Mouse (Mus musculus) forebrain, embryonic 16.5 days (tissue): ENCODE measurements at regions not wholly inside any gene's neighbourhood (a gene's known extent, or its start where the extent isn't known, plus 50 kb on each side); places are given as distances from the start of the nearest gene placed in this dataset.

Experiments used
- ATAC-seq: fragments of 200-750 bp; cut with Nextera tagmentation; 2 replicates; pipeline ENCODE4 v1.8.0; 2017; ENCODE audit warnings: mild to moderate bottlenecking, moderate library complexity
- H3K27ac ChIP-seq: fragments of 300-500 bp; sonication (generic); 2 replicates; pipeline ENCODE4 v1.5.1; 2014; ENCODE audit warnings: low read length, control low read depth
- H3K27me3 ChIP-seq: fragments of 300-500 bp; sonication (generic); replicated peaks from 2 replicates; pipeline ENCODE4 v1.6.1; 2014; ENCODE audit warnings: low read length; ENCODE audit not compliant: control insufficient read depth, insufficient read depth
- H3K36me3 ChIP-seq: fragments of 300-500 bp; sonication (generic); 2 replicates; pipeline ENCODE4 v1.6.1; 2014; ENCODE audit not compliant: control insufficient read depth, insufficient read depth
- H3K4me1 ChIP-seq: fragments of 300-500 bp; sonication (generic); replicated peaks from 2 replicates; pipeline ENCODE4 v1.6.1; 2014; ENCODE audit warnings: low read length; ENCODE audit not compliant: control insufficient read depth, insufficient read depth
- H3K4me2 ChIP-seq: fragments of 300-500 bp; sonication (generic); 2 replicates; pipeline ENCODE4 v1.6.1; 2014; ENCODE audit warnings: mild to moderate bottlenecking, low read length, control low read depth
- H3K4me3 ChIP-seq: fragments of 300-500 bp; sonication (generic); replicated peaks from 2 replicates; pipeline ENCODE4 v1.5.1; 2014; ENCODE audit warnings: mild to moderate bottlenecking, low read length, control low read depth
- H3K9ac ChIP-seq: fragments of 300-500 bp; sonication (generic); replicated peaks from 2 replicates; pipeline ENCODE4 v1.6.1; 2014; ENCODE audit warnings: low read depth, low read length, control low read depth
- H3K9me3 ChIP-seq: fragments of 300-500 bp; sonication (generic); 2 replicates; pipeline ENCODE4 v1.6.1; 2016; ENCODE audit warnings: low read length; ENCODE audit not compliant: control insufficient read depth
- WGBS: fragments of 180-500 bp; shearing (Covaris S2); extraction: QIAGEN DNeasy Blood & Tissue Kit; methylation state at CpG from one replicate; pipeline ENCODE4 v1.1.7; 2014; 5-methylcytosine and 5-hydroxymethylcytosine counted together

DNA sequence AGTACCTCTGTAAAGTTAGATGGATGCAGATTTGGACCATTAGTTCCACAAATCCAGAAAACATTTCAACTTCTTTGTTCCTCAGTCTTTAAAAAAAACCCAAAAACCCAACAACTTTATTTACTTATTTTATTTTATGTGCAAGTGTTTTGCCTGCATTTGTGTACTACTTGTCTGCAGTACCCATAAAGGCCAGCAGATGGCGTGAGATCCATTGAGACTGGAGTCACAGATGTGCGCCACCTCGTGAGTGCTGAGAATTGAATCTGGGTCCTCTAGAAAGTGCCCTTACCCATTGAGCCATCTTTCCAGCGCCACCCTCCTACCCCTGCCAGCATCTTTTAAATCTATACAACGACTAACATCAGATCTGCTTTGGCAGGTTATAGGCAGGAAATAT is 53.0 kb downstream of the Gm12689 start:
- Histone ChIP-seq H3K9ac (no peak overlapping the region), H3K9me3 (no peaks in the 10 kb centered on the region), H3K4me3 (no peak overlapping the region), H3K27ac (no peak overlapping the region), H3K4me1 (peaks cover 10% of the 10 kb centered on the region), H3K4me2 (no peak overlapping the region), H3K27me3 (0 out of 2 replicates have a peak, but pooled peaks cover 5% of the 10 kb centered on the region), H3K36me3 (no peaks in the 10 kb centered on the region)
- 62% methylated on average over 5 of the region's 5 CpGs for WGBS
- no peak for ATAC-seq

DNA sequence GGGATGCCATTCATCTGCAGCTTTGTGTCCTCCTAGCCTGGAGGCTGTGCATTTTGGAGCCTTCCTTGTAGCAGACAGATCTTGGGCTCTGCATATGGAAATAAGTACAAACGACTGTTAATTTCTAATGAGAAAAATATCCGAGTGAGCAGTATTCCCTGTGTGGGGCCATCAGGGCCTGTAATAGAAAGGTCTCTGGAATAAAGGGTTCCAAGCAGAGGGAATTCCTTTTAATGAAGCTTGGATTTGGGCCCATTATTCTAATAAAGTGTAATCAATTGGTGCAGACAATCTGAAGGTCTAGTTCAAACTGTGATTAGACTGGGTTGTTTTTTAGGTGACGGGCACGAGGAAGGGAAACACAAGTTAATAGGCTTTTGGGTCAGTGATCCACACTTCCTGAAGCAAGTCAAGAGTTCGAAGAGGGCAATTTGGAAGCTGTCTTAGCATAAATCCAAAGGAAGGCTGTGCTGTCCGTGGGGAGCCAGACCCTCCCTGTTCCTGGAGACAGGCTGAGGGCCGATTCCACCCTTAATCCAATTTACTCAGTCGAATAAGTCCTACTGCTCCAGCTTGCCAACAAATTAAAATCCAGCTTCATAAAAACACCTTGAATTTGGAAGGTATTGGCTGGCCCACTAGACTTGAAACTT is 57.5 kb downstream of the Gm12689 start:
- 5% methylated on average over 8 of the region's 8 CpGs for WGBS
- Histone ChIP-seq H3K4me2 (no peak overlapping the region), H3K36me3 (no peaks in the 10 kb centered on the region), H3K4me3 (no peak overlapping the region), H3K9me3 (no peaks in the 10 kb centered on the region), H3K27me3 (peaks cover 9% of the 10 kb centered on the region), H3K27ac (no peak overlapping the region), H3K4me1 (peaks cover 13% of the 10 kb centered on the region), H3K9ac (no peak overlapping the region)
- peak; percentile 78 for ATAC-seq

DNA sequence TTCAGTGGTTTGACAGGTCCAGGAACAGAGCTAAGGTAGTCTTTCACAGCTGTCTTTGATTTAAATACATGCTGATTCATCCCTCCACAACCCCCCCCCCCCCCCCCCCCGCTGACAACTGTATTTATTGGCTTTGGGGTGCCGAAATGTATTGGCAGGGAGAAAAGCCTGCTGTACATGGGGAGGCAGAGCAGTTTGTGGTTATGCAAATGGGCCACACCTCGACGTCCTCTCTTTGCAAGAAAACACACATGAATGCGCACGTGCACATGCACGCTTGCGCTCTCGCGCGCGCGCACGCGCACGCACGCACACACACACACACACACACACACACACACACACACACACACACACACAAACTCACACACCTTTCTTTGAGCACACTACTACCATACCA is 58.5 kb downstream of the Gm12689 start:
- no peak overlapping the region for H3K27ac ChIP-seq
- H3K4me3 ChIP-seq, result peak overlapping the region; percentile 23
- peak; percentile 49; the same call in 1 of the 2 replicates for ATAC-seq
- peak overlapping the region; percentile 38 for H3K4me2 ChIP-seq
- peaks cover under 1% of the 10 kb centered on the region; the same call in 1 of the 2 replicates for H3K9me3 ChIP-seq
- WGBS, result 35% methylated on average over 17 of the region's 17 CpGs
- H3K9ac ChIP-seq, result no peak overlapping the region; the same call in 1 of the 2 replicates
- H3K27me3 ChIP-seq, result peaks cover 9% of the 10 kb centered on the region
- H3K36me3 ChIP-seq, result no peaks in the 10 kb centered on the region
- H3K4me1 ChIP-seq, result peaks cover 13% of the 10 kb centered on the region

DNA sequence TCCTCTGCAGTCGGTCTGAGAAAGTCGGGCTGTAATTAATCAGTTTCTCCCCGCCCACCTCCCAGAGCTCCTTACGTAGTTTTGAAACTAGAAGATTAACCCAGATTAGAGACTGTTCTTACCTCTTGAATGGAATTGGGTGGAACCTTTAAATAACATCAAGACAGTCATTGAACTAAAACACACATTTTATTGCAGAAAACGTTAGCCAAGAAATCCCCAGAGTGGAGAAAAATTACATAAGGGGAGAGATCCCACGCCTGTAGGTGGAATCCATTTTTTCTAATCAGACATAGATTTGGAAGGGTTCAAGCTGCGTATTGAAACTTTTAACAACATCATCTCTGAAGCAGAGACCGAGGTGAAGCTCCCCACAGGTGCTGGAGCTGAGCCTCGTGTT is 59.1 kb downstream of the Gm12689 start:
- Histone ChIP-seq H3K9me3 (peaks cover 4% of the 10 kb centered on the region; the same call in 1 of the 2 replicates), H3K27me3 (peaks cover 9% of the 10 kb centered on the region), H3K4me2 (peak overlapping the region; percentile 38), H3K4me3 (peak overlapping the region; percentile 23), H3K9ac (no peak overlapping the region), H3K36me3 (no peaks in the 10 kb centered on the region), H3K4me1 (peaks cover 13% of the 10 kb centered on the region), H3K27ac (no peak overlapping the region)
- WGBS, result 23% methylated on average over 9 of the region's 9 CpGs
- no peak for ATAC-seq

DNA sequence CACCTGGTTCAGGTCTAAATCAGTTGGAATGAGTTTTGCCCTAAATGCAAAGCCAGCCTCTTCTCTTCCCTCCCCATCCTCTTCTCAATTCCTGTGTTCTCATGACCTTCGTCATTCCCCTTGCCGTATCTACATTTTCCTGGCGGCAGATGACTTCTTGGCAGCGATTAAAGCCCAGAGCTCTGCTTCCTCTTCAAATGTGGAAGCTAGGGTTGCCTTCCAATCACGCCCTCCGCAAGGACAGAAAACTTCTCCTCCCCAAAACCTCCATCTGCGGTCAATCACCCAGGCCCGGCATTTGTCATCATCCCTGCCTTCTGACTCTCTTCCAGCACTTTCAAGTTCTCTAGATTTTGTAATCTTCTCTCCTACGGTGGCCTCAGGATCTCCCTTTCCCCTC is 72.3 kb downstream of the Gm12689 start:
- Histone ChIP-seq H3K27me3 (0 out of 2 replicates have a peak, but pooled peaks cover 3% of the 10 kb centered on the region), H3K9ac (no peak overlapping the region), H3K4me1 (no peaks in the 10 kb centered on the region), H3K27ac (no peak overlapping the region), H3K4me3 (no peak overlapping the region), H3K36me3 (no peaks in the 10 kb centered on the region), H3K9me3 (no peaks in the 10 kb centered on the region), H3K4me2 (no peak overlapping the region)
- WGBS, result 97% methylated on average over 9 of the region's 9 CpGs
- no peak for ATAC-seq

DNA sequence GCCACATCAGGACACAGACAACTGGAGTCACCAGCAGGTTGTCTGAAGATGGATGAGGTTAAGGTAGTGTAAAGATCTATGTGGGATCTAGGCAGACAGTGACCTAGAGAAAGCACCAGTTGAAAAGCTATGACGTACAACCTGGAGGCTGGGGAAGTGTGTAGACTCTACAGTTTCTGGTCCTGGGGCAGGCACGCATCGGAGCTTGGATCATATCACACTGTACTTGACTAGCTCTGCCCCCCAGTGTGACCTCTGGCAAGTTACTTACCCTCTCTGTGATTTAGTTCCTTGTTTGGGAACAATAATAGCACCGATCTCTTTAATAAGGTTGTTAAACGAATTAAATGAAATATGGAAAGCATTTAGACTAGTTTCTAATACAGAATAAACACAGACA is 75.5 kb downstream of the Gm12689 start:
- Histone ChIP-seq H3K36me3 (no peaks in the 10 kb centered on the region), H3K9me3 (no peaks in the 10 kb centered on the region), H3K27me3 (0 out of 2 replicates have a peak, but pooled peaks cover 3% of the 10 kb centered on the region), H3K4me2 (no peak overlapping the region), H3K4me1 (peaks cover 7% of the 10 kb centered on the region), H3K9ac (no peak overlapping the region), H3K27ac (no peak overlapping the region), H3K4me3 (no peak overlapping the region)
- ATAC-seq, result no peak
- 91% methylated on average over 5 of the region's 5 CpGs for WGBS

DNA sequence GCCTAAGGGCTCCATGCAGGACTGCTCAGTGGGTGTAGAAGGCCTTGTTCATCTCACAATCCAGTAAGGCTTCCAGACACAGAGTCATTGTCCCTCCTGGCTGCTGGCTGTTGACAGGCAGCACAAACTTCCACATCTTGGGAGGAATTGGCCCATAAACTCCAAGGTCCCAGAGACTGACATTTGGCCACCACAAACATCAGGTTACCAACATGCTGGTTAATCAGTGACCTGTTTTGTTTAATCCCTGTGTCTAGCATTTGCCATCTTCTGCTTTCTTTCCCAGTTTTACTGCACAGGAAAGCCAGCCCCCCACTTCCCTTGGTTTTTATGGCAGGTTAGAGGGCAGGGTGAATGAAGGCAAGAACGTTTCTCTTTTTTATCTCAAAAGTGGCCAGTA is 80.5 kb downstream of the Gm12689 start:
- Histone ChIP-seq H3K9me3 (no peaks in the 10 kb centered on the region), H3K27ac (no peak overlapping the region), H3K9ac (no peak overlapping the region), H3K4me3 (no peak overlapping the region), H3K4me1 (peaks cover 14% of the 10 kb centered on the region), H3K27me3 (peaks cover 5% of the 10 kb centered on the region; the same call in 1 of the 2 replicates), H3K4me2 (no peak overlapping the region), H3K36me3 (no peaks in the 10 kb centered on the region)
- ATAC-seq, result no peak
- WGBS, result 11% methylated on average over 1 of the region's 1 CpGs

DNA sequence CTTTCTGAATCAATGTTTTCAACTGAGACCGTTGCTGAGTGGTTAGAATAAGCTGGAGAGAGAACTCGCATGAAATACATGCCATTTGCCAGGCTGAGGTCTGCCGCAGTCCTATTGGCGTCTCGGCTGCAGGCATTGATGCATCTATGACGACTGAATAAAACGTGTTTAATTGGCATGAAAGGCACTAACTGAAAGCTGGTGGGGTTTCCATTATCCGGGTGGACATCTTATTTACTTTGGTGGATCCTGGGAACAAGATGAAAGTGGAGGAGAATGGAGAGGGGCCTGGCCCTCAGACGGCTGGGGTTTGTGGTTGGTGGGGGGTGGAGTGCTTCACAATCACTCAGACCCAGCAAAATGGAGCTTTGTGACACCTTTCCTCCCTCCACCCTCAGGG is 81.2 kb downstream of the Gm12689 start:
- peaks cover 5% of the 10 kb centered on the region; the same call in 1 of the 2 replicates for H3K27me3 ChIP-seq
- no peaks in the 10 kb centered on the region for H3K9me3 ChIP-seq
- H3K36me3 ChIP-seq, result no peaks in the 10 kb centered on the region
- peaks cover 14% of the 10 kb centered on the region for H3K4me1 ChIP-seq
- WGBS, result 1% methylated on average over 9 of the region's 9 CpGs
- H3K4me3 ChIP-seq, result no peak overlapping the region
- no peak overlapping the region for H3K4me2 ChIP-seq
- 0 out of 2 replicates have a peak, but pooled peaks have one; percentile 39 for ATAC-seq
- H3K27ac ChIP-seq, result no peak overlapping the region
- no peak overlapping the region for H3K9ac ChIP-seq

DNA sequence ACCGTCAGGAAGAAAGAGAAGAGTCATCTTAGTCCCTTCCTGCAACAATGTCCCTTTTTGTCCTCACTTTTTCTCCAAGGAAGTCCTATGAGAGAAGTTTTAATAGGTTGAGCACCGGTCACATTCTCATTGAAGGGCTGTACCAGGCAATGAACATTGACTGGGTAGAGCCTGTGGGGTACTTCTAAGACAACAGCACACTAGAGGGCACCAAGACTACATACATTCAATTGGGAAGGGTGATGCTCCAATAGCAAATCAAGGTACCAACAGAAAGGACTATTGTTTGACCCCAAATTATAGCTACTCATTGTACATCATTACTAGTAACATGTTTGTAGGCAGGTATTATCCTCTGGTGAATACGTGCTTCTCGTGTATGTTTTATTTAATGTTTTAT is 84.3 kb downstream of the Gm12689 start:
- H3K9ac ChIP-seq, result no peak overlapping the region
- no peak overlapping the region for H3K4me2 ChIP-seq
- no peak overlapping the region for H3K27ac ChIP-seq
- H3K27me3 ChIP-seq, result peaks cover 2% of the 10 kb centered on the region; the same call in 1 of the 2 replicates
- H3K4me3 ChIP-seq, result no peak overlapping the region
- no peaks in the 10 kb centered on the region for H3K9me3 ChIP-seq
- H3K4me1 ChIP-seq, result peaks cover 7% of the 10 kb centered on the region
- H3K36me3 ChIP-seq, result no peaks in the 10 kb centered on the region
- ATAC-seq, result no peak
- WGBS, result 90% methylated on average over 4 of the region's 4 CpGs
